Mouse (Mus musculus) stomach, embryonic 16.5 days (tissue): ENCODE data around the gene Scml4. TPM values are rescaled to one million over a fixed set of nuclear protein-coding genes. Genes with fewer than 3 reads are reported as not detected.
A peak's percentile ranks its signal among the peaks of the same experiment; 100 is the strongest.

Source experiments
- ATAC-seq: fragments of 200-750 bp; cut with Nextera tagmentation; 2 replicates; pipeline ENCODE4 v1.8.0; 2017; ENCODE audit warnings: moderate number of reproducible peaks, moderate TSS enrichment; ENCODE audit not compliant: insufficient read depth, low FRiP score
- H3K27ac ChIP-seq: fragments of 300-500 bp; sonication (generic); 2 replicates; pipeline ENCODE4 v1.5.1; 2014; ENCODE audit warnings: low read length
- H3K27me3 ChIP-seq: fragments of 300-500 bp; sonication (generic); 2 replicates; pipeline ENCODE4 v1.6.1; 2014; ENCODE audit warnings: low read length, control low read depth, mixed read lengths; ENCODE audit not compliant: control insufficient read depth, insufficient read depth
- H3K36me3 ChIP-seq: fragments of 300-500 bp; sonication (generic); 2 replicates; pipeline ENCODE4 v1.6.1; 2014; ENCODE audit warnings: low read length; ENCODE audit not compliant: control insufficient read depth, insufficient read depth
- H3K4me1 ChIP-seq: fragments of 300-500 bp; sonication (generic); 2 replicates; pipeline ENCODE4 v1.6.1; 2014; ENCODE audit warnings: low read length, control low read depth, mixed read lengths; ENCODE audit not compliant: control insufficient read depth, insufficient read depth
- H3K4me2 ChIP-seq: fragments of 300-500 bp; sonication (generic); 2 replicates; pipeline ENCODE4 v1.6.1; 2014; ENCODE audit warnings: low read depth, low read length, mixed read lengths
- H3K4me3 ChIP-seq: fragments of 300-500 bp; sonication (generic); replicated peaks from 2 replicates; pipeline ENCODE4 v1.5.1; 2014; ENCODE audit warnings: mild to moderate bottlenecking, low read length
- H3K9ac ChIP-seq: fragments of 300-500 bp; sonication (generic); 2 replicates; pipeline ENCODE4 v1.6.1; 2014; ENCODE audit warnings: low read length
- H3K9me3 ChIP-seq: fragments of 300-500 bp; sonication (generic); replicated peaks from 2 replicates; pipeline ENCODE4 v1.6.1; 2016; ENCODE audit warnings: low read length, control low read depth; ENCODE audit not compliant: control insufficient read depth
- WGBS: fragments of 180-500 bp; shearing (Covaris S2); extraction: QIAGEN DNeasy Blood & Tissue Kit; methylation state at CpG from one replicate; pipeline ENCODE4 v1.1.7; 2014; 5-methylcytosine and 5-hydroxymethylcytosine counted together
- polyA plus RNA-seq: library from polyadenylated mRNA; unstranded; fragments of >200 nt; fragmentation: Nextera tagmentation; extraction: Ambion mirVana; gene quantifications from 2 replicates; pipeline ENCODE4 v1.2.1, GENCODE M21; 2015

Scml4 gene
- polyA plus RNA-seq, 1 experiment from 2014 or later = 12.2 TPM

DNA sequence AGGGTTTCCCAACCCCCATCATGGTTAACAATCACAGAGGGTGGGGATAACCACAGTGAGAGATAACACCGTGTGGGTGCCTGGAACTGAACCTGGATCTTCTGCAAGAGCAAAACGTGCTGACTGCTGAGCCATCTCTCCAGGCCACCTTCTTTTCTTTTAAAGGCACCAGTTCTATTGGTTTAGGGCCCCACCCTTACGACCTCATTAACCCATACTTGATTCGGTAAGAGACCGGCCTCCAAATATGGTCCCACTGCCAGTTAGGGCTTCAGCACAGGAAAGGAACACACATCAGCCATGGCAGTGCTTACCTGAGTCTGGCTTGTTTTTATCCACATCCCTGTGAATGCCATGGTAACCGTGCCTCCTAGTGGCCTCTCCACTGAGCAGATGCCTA is 9.3 kb downstream of the Scml4 start:
- no peak for ATAC-seq
- 62% methylated on average over 6 of the region's 6 CpGs for WGBS
- Histone ChIP-seq H3K4me3 (no peak overlapping the region), H3K4me1 (no peaks in the 10 kb centered on the region; the same call in 1 of the 2 replicates), H3K9me3 (no peaks in the 10 kb centered on the region), H3K4me2 (no peak overlapping the region), H3K36me3 (no peaks in the 10 kb centered on the region), H3K27me3 (0 out of 2 replicates have a peak, but pooled peaks cover 4% of the 10 kb centered on the region), H3K27ac (no peak overlapping the region), H3K9ac (no peak overlapping the region)

DNA sequence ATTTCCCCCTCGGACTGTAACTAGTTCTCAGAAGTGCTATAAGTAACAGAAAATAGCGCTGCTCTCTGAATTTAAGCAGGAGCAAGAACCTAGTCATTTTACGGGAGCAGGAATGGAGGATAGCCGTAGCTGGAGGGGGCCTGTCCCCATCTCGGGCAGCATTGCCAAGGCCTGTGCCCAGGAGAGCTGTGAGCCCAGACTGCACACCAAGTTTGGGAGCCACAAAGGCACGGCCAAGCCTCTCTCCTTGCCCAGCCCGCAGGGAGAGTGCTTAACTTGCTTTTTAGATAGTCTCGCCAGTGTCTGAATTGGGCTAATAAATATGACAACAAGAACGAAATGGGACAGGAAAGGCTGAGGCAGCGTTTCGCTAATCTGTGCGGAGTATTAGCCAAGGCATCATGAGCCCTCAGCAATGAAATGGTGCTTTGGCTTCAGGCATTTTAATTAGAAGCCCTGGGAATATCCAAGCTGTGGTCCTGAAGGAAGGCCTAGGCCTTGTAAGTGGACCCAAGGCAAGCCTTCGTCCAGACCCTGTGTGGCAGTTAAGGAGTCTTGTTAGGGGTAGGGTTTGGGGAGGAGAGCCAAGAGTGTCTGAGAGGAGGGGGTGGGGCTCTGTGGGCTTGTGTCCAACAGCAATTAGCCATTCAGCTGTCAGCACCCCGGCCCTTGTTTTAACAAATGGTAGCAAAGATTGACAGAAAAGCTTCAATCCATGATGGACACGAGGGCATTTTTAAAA is 12.3 kb downstream of the Scml4 start:
- ATAC-seq = no peak
- H3K9me3 ChIP-seq = no peaks in the 10 kb centered on the region
- 78% methylated on average over 15 of the region's 15 CpGs for WGBS
- no peaks in the 10 kb centered on the region for H3K4me1 ChIP-seq
- no peaks in the 10 kb centered on the region for H3K27me3 ChIP-seq
- H3K36me3 ChIP-seq = no peaks in the 10 kb centered on the region
- H3K4me3 ChIP-seq = no peak overlapping the region
- H3K4me2 ChIP-seq = no peak overlapping the region
- H3K9ac ChIP-seq = no peak overlapping the region
- no peak overlapping the region for H3K27ac ChIP-seq

DNA sequence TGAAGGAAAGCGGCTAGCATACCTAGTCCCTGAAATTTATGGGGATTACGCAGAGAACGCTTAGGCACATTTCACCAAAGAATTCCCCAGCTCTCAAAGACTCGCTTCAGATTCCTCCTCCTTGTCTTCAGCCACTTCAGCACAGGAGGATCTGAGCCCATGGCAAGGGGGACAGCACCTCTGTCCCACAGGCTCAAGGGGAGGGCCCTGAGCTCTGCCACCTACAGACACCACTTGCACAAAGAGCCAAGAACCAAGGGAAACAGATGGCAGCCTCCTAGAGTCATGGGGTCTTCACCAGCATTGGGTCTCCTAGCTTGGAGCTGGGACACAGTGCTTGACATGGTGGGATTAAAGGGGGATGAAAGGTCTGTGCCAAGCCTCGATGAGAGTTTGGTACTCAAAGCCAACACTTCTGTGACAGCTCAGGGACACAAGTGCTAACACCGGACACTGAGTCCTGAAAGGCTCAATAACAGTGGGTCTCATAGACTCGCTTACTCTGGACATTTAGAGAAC is 13.0 kb downstream of the Scml4 start:
- no peaks in the 10 kb centered on the region for H3K36me3 ChIP-seq
- H3K27me3 ChIP-seq = no peaks in the 10 kb centered on the region
- H3K4me3 ChIP-seq = no peak overlapping the region
- no peak overlapping the region for H3K4me2 ChIP-seq
- H3K27ac ChIP-seq = no peak overlapping the region
- no peak for ATAC-seq
- H3K4me1 ChIP-seq = no peaks in the 10 kb centered on the region
- no peaks in the 10 kb centered on the region for H3K9me3 ChIP-seq
- 86% methylated on average over 7 of the region's 7 CpGs for WGBS
- no peak overlapping the region for H3K9ac ChIP-seq

DNA sequence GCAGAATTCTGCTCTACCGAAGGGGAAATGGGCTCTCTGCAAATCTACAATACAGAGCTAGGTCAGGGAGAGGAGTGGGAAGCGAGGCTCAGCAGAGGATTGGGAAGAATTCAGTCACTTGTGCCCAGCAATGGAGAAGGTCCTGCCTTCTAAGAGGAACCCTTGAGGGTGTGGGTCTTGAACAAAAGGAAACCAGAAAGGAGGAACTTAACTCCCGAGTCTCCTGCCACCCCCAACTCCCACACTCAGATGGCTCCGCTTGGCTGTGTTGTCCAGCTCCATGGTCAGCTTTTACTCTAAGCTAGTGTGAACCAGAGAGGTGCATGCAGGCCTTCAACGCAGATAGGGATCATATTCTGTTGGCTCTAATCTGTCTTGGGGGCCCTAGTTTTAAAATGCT is 16.0 kb downstream of the Scml4 start:
- Histone ChIP-seq H3K4me2 (no peak overlapping the region), H3K9me3 (no peaks in the 10 kb centered on the region), H3K36me3 (no peaks in the 10 kb centered on the region), H3K9ac (no peak overlapping the region), H3K4me3 (no peak overlapping the region), H3K27me3 (no peaks in the 10 kb centered on the region), H3K27ac (no peak overlapping the region), H3K4me1 (no peaks in the 10 kb centered on the region)
- 69% methylated on average over 5 of the region's 5 CpGs for WGBS
- ATAC-seq = no peak

DNA sequence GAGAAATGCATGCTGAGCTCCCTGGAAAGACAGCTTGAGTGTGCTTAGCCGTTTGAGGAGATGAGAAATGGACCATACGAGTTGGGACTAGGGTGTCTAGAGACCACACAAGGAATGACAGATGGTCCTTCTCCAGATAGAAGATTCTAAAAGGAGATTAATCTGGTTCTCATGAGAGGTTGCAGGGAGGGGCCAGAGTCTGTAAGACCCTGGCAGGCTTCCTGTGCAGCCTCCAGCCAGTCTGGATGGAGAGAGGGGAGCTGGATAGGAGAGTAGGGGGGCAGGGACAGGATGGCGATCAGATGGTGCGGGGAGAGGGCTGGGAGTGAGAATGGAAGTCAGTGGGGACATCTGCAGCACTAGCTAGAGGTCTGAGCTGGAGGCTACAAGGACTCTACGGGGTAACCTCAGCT is 19.1 kb downstream of the Scml4 start:
- H3K27ac ChIP-seq = peak overlapping the region; percentile 67; the same call in 1 of the 2 replicates
- H3K27me3 ChIP-seq = no peaks in the 10 kb centered on the region
- no peaks in the 10 kb centered on the region for H3K36me3 ChIP-seq
- H3K4me2 ChIP-seq = 0 out of 2 replicates have a peak overlapping the region, but pooled peaks have one; percentile 16
- WGBS = 49% methylated on average over 5 of the region's 5 CpGs
- peak; percentile 89 for ATAC-seq
- H3K4me3 ChIP-seq = no peak overlapping the region
- H3K9me3 ChIP-seq = no peaks in the 10 kb centered on the region
- H3K4me1 ChIP-seq = no peaks in the 10 kb centered on the region
- no peak overlapping the region for H3K9ac ChIP-seq

GRCm38 (mm10) chr10:42879682-42880081 is 19.5 kb downstream of the Scml4 start:
- Histone ChIP-seq H3K9me3 (no peaks in the 10 kb centered on the region), H3K27me3 (no peaks in the 10 kb centered on the region), H3K4me2 (0 out of 2 replicates have a peak overlapping the region, but pooled peaks have one; percentile 16), H3K36me3 (no peaks in the 10 kb centered on the region), H3K9ac (no peak overlapping the region), H3K4me1 (no peaks in the 10 kb centered on the region), H3K4me3 (no peak overlapping the region), H3K27ac (peak overlapping the region; percentile 67)
- peak; percentile 65; the same call in 1 of the 2 replicates for ATAC-seq
- 57% methylated on average over 5 of the region's 5 CpGs for WGBS

- Histone ChIP-seq H3K9me3 (0 out of 2 replicates have a peak, but pooled peaks cover 5% of the 10 kb centered on the region), H3K27ac (no peak overlapping the region; the same call in 1 of the 2 replicates), H3K36me3 (no peaks in the 10 kb centered on the region), H3K4me1 (no peaks in the 10 kb centered on the region), H3K27me3 (no peaks in the 10 kb centered on the region), H3K4me3 (no peak overlapping the region), H3K9ac (no peak overlapping the region; the same call in 1 of the 2 replicates), H3K4me2 (peak overlapping the region; percentile 14; the same call in 1 of the 2 replicates)
- ATAC-seq = no peak
- WGBS = 10% methylated on average over 6 of the region's 6 CpGs
Measured at GRCm38 (mm10) chr10:42887040-42887439, 26.9 kb downstream of the Scml4 start.

- 0 out of 2 replicates have a peak, but pooled peaks cover 5% of the 10 kb centered on the region for H3K9me3 ChIP-seq
- H3K36me3 ChIP-seq = no peaks in the 10 kb centered on the region
- no peak overlapping the region for H3K27ac ChIP-seq
- H3K4me3 ChIP-seq = no peak overlapping the region
- ATAC-seq = no peak
- H3K4me1 ChIP-seq = peaks cover 7% of the 10 kb centered on the region; the same call in 1 of the 2 replicates
- H3K4me2 ChIP-seq = no peak overlapping the region
- H3K9ac ChIP-seq = no peak overlapping the region
- 80% methylated on average over 5 of the region's 5 CpGs for WGBS
- H3K27me3 ChIP-seq = no peaks in the 10 kb centered on the region
Measured at GRCm38 (mm10) chr10:42888241-42888640, 28.1 kb downstream of the Scml4 start.

DNA sequence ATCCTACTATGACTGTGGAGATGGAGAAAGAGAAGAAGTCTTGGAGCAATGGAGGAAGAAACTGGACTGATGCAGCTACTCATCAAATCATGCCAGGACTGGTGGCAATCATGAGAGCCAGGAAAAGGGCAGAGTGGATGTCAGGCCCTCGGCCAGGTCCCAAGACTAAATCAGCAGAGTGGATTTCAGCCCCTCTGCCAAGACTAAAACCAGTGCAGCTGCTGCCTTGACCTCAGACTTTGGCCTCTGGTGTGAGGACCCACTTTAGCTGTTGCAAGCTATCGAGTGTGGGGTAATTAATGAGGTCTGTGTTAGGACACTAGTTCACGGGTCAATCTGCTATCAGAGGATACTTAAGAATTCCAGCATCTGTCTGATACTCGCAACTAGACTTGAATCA is 30.2 kb downstream of the Scml4 start:
- 50% methylated on average over 4 of the region's 4 CpGs for WGBS
- Histone ChIP-seq H3K4me2 (no peak overlapping the region), H3K4me1 (peaks cover 21% of the 10 kb centered on the region; the same call in 1 of the 2 replicates), H3K36me3 (no peaks in the 10 kb centered on the region), H3K27me3 (no peaks in the 10 kb centered on the region), H3K9me3 (0 out of 2 replicates have a peak, but pooled peaks cover 5% of the 10 kb centered on the region), H3K9ac (no peak overlapping the region), H3K27ac (no peak overlapping the region), H3K4me3 (no peak overlapping the region)
- ATAC-seq = no peak
